Mouse (Mus musculus) G1E-ER4 (cell line): ENCODE results near the gene Hivep3. TPM values are rescaled to one million over a fixed set of nuclear protein-coding genes. Genes with fewer than 3 reads are reported as not detected.

ENCODE experiments used
- GATA1 ChIP-seq: IDR thresholded peaks from one replicate; pipeline ENCODE4 v1.8.0; 2012; ENCODE audit warnings: low read length, inconsistent platforms
- polyA plus RNA-seq: library from polyadenylated mRNA; stranded (reverse); fragments of >175 nt; gene quantifications from 2 replicates; pipeline ENCODE4 v1.2.3, GENCODE M21; 2012

Gene Hivep3
- polyA plus RNA-seq, 1 experiment = not detected

GRCm38 (mm10) chr4:119748341-119748740 is 14.8 kb downstream of the Hivep3 start:
- no peak for TF ChIP-seq GATA1

GRCm38 (mm10) chr4:119750157-119750556 is 16.6 kb downstream of the Hivep3 start:
- TF ChIP-seq GATA1 = no peak

- no peak for TF ChIP-seq GATA1
Observed at GRCm38 (mm10) chr4:119750681-119751211, 17.2 kb downstream of the Hivep3 start.

- TF ChIP-seq GATA1 = no peak
Observed at GRCm38 (mm10) chr4:119751408-119752006, 17.9 kb downstream of the Hivep3 start.

- no peak for TF ChIP-seq GATA1
Observed at GRCm38 (mm10) chr4:119759574-119760233, 26.1 kb downstream of the Hivep3 start.

- no peak for TF ChIP-seq GATA1
Observed at GRCm38 (mm10) chr4:119760820-119761219, 27.2 kb downstream of the Hivep3 start.

GRCm38 (mm10) chr4:119761459-119762121 is 28.0 kb downstream of the Hivep3 start:
- TF ChIP-seq GATA1 = no peak

GRCm38 (mm10) chr4:119762171-119762570 is 28.6 kb downstream of the Hivep3 start:
- TF ChIP-seq GATA1 = no peak

- no peak for TF ChIP-seq GATA1
Observed at GRCm38 (mm10) chr4:119768046-119768445, 34.5 kb downstream of the Hivep3 start.

GRCm38 (mm10) chr4:119775913-119776312 is 42.3 kb downstream of the Hivep3 start:
- TF ChIP-seq GATA1 = no peak

GRCm38 (mm10) chr4:119777146-119777545 is 43.6 kb downstream of the Hivep3 start:
- TF ChIP-seq GATA1 = no peak

- no peak for TF ChIP-seq GATA1
Observed at GRCm38 (mm10) chr4:119779561-119780400, 46.2 kb downstream of the Hivep3 start.

- TF ChIP-seq GATA1 = no peak
Observed at GRCm38 (mm10) chr4:119780881-119781280, 47.3 kb downstream of the Hivep3 start.

- no peak for TF ChIP-seq GATA1
Observed at GRCm38 (mm10) chr4:119784959-119785358, 51.4 kb downstream of the Hivep3 start.

GRCm38 (mm10) chr4:119786307-119786706 is 52.7 kb downstream of the Hivep3 start:
- no peak for TF ChIP-seq GATA1
